Mouse (Mus musculus) lung, postnatal 0 days (tissue): Measurements from ENCODE around the gene Dhx40. TPM values are rescaled to one million over a fixed set of nuclear protein-coding genes. Genes with fewer than 3 reads are reported as not detected.

Source experiments
- ATAC-seq: fragments of 200-750 bp; cut with Nextera tagmentation; 2 replicates; pipeline ENCODE4 v1.8.0; 2017; ENCODE audit warnings: moderate library complexity
- DNase-seq: peaks from one replicate; pipeline ENCODE4 v3.0.0-alpha.2; 2016; ENCODE audit warnings: low spot score
- H3K27ac ChIP-seq: fragments of 300-500 bp; sonication (generic); 2 replicates; pipeline ENCODE4 v1.5.1; 2014; ENCODE audit warnings: antibody characterized with exemption, mild to moderate bottlenecking, low read length, mixed read lengths
- H3K27me3 ChIP-seq: fragments of 300-500 bp; sonication (generic); replicated peaks from 2 replicates; pipeline ENCODE4 v1.6.1; 2014; ENCODE audit warnings: low read length, mixed read lengths; ENCODE audit not compliant: insufficient read depth
- H3K36me3 ChIP-seq: fragments of 300-500 bp; sonication (generic); 2 replicates; pipeline ENCODE4 v1.6.1; 2014; ENCODE audit warnings: low read length, mixed read lengths; ENCODE audit not compliant: insufficient read depth
- H3K4me1 ChIP-seq: fragments of 300-500 bp; sonication (generic); 2 replicates; pipeline ENCODE4 v1.6.1; 2014; ENCODE audit warnings: antibody characterized with exemption, low read depth, low read length, mixed read lengths; ENCODE audit not compliant: insufficient read depth
- H3K4me2 ChIP-seq: fragments of 300-500 bp; sonication (generic); replicated peaks from 2 replicates; pipeline ENCODE4 v1.6.1; 2014; ENCODE audit warnings: low read depth, mild to moderate bottlenecking, low read length, moderate library complexity, mixed read lengths
- H3K4me3 ChIP-seq: fragments of 300-500 bp; sonication (generic); 2 replicates; pipeline ENCODE4 v1.5.1; 2014; ENCODE audit warnings: low read depth, low read length
- H3K9ac ChIP-seq: fragments of 300-500 bp; sonication (generic); replicated peaks from 2 replicates; pipeline ENCODE4 v1.6.1; 2014; ENCODE audit warnings: low read depth, mild to moderate bottlenecking
- H3K9me3 ChIP-seq: fragments of 300-500 bp; sonication (generic); 2 replicates; pipeline ENCODE4 v1.6.1; 2016; ENCODE audit warnings: low read length, mixed read lengths
- CTCF ChIP-seq: IDR thresholded peaks from 2 replicates; pipeline ENCODE4 v1.5.1; 2016; ENCODE audit warnings: antibody characterized with exemption, mild to moderate bottlenecking
- EP300 ChIP-seq: IDR thresholded peaks from 2 replicates; pipeline ENCODE4 v1.6.1; 2016; ENCODE audit warnings: antibody characterized with exemption, mild to moderate bottlenecking, control low read depth
- WGBS: fragments of 180-500 bp; shearing (Covaris S2); extraction: QIAGEN DNeasy Blood & Tissue Kit; methylation state at CpG from one replicate; pipeline ENCODE4 v1.1.7; 2014; 5-methylcytosine and 5-hydroxymethylcytosine counted together
- polyA plus RNA-seq: library from polyadenylated mRNA; unstranded; fragments of >200 nt; fragmentation: Nextera tagmentation; extraction: Ambion mirVana; gene quantifications from 2 replicates; pipeline ENCODE4 v1.2.1, GENCODE M21; 2015

Dhx40 gene
- polyA plus RNA-seq, 1 experiment from 2014 or later: 18.9 TPM

DNA sequence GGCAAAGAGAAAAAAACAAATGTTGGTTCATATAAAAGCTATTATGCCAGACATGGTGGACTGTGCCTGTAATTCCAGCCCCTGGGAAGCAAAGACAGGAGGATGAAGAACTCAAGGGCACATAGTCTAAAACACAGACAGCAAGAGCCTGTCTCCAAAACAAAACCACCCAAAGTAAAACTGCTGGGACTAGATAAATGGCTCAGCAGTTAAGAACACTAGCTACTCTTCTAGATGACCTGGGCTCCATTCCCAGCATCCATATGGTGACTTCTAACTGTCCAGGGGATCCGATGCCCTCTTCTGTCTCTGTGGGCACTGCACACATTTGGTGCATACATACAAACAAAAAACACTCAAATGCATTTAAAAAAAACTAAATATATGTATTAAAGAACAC is 56.5 kb downstream of the Dhx40 start:
- TF ChIP-seq CTCF: no peak
- no peak for TF ChIP-seq EP300
- H3K36me3 ChIP-seq: peaks cover 2% of the 10 kb centered on the region; the same call in 1 of the 2 replicates
- no peak overlapping the region for H3K9ac ChIP-seq
- DNase-seq (no peak), ATAC-seq (no peak)
- no peak overlapping the region for H3K4me3 ChIP-seq
- no peaks in the 10 kb centered on the region for H3K27me3 ChIP-seq
- H3K4me1 ChIP-seq: peaks cover 10% of the 10 kb centered on the region; the same call in 1 of the 2 replicates
- no peak overlapping the region for H3K4me2 ChIP-seq
- WGBS: 97% methylated on average over 1 of the region's 1 CpGs
- H3K27ac ChIP-seq: no peak overlapping the region
- H3K9me3 ChIP-seq: no peaks in the 10 kb centered on the region

DNA sequence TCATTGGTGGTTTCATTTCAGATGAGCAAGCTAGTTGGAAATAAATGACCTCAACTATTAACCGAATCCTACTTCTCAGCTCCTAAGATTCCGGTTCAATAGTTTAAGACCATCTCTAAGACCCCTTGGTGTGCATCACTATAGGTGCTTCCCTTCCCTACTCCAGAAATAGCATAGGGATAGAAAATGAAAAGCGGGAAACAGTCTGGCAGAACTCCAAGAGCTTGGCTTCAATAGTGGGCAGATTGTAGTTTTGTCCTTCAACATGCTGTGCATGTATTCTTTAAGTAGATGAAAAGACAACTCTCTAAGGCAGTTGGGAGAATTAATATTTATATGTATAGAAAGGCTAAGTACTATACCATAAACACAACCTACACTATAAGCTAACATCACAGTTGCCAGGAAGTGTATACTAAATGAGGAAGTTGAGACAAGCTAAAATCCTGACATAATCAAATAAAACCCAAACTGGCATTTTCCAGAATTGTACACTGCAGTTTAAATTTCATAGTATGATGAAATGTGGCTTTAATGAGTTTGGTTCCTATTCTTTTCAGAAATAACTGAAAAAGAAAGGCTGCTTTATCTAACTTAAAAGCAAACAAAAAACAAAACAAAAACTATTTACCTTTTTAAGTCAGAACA is 57.6 kb downstream of the Dhx40 start:
- TF ChIP-seq EP300 (no peak), CTCF (no peak)
- DNase-seq (peak; percentile 25), ATAC-seq (no peak)
- no peaks in the 10 kb centered on the region for H3K27me3 ChIP-seq
- no peak overlapping the region for H3K4me2 ChIP-seq
- H3K9me3 ChIP-seq: no peaks in the 10 kb centered on the region
- H3K4me1 ChIP-seq: peaks cover 16% of the 10 kb centered on the region
- H3K9ac ChIP-seq: no peak overlapping the region
- no peak overlapping the region for H3K27ac ChIP-seq
- 52% methylated on average over 3 of the region's 3 CpGs for WGBS
- no peak overlapping the region for H3K4me3 ChIP-seq
- peaks cover 2% of the 10 kb centered on the region; the same call in 1 of the 2 replicates for H3K36me3 ChIP-seq

DNA sequence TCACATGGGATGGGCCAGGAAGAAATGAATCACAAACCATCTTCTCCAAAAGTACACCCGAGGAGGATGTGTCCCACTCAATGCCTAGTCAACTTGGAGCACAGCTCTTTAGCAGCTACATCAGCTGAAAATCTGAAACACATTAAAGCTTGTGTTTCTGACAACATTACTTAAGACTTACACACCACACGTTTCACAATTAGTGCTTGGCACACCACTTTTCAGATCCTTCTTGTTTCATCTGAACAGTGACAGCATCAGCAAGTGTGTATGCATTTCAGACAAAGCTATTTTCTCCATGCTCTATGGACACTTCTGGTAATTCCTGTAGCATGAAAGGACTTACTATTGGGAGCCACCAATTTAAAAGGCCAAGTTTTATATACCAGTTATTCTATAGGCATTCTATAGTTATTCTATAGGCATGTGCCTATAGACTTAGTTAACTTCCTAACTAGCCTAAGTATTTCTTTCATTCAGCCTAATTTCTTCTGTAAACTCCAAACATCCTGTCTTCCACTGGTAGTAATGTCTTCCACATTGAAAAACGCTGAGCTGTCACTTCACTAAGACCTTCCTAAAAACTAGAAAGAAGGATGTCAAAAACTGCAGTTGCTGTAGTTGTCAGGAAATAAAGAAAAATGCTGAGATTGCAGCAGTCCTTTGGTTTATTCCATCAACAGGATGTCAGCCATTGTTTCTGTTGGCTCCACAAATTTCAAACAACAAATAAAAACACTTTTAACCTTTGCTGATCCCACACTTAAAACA is 61.7 kb downstream of the Dhx40 start:
- ATAC-seq: no peak
- H3K4me1 ChIP-seq: peaks cover 10% of the 10 kb centered on the region
- no peaks in the 10 kb centered on the region for H3K9me3 ChIP-seq
- H3K4me3 ChIP-seq: no peak overlapping the region
- TF ChIP-seq CTCF: no peak
- TF ChIP-seq EP300: no peak
- H3K27ac ChIP-seq: no peak overlapping the region
- H3K27me3 ChIP-seq: no peaks in the 10 kb centered on the region
- H3K4me2 ChIP-seq: no peak overlapping the region; the same call in 1 of the 2 replicates
- no peak overlapping the region for H3K9ac ChIP-seq
- DNase-seq: peak; percentile 23
- WGBS: 42% methylated on average over 3 of the region's 3 CpGs
- peaks cover 2% of the 10 kb centered on the region; the same call in 1 of the 2 replicates for H3K36me3 ChIP-seq

DNA sequence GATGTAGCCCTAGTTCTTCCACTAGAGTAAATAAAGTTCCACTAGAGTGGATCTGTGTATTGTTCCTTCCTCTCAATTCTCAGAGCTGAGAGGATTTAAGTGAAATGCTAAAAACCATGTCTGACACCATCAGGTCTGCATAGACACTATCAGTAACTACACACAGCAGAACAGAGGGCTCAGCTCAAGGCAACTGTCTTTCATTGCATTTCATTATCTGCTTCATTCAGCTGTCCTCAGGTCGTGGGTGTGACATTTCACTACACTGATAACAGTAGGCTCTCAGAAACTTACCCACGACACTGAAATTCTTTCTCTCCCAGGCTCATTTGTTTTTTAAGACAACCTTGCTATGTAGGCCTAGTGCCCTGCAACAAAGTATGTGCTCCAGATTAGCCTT is 64.9 kb downstream of the Dhx40 start:
- Histone ChIP-seq H3K36me3 (no peaks in the 10 kb centered on the region), H3K4me3 (no peak overlapping the region), H3K27ac (no peak overlapping the region), H3K9me3 (no peaks in the 10 kb centered on the region), H3K27me3 (no peaks in the 10 kb centered on the region), H3K4me2 (no peak overlapping the region), H3K4me1 (peaks cover 10% of the 10 kb centered on the region), H3K9ac (no peak overlapping the region)
- DNase-seq: no peak
- no peak for ATAC-seq
- 27% methylated on average over 2 of the region's 2 CpGs for WGBS
- no peak for TF ChIP-seq EP300
- no peak for TF ChIP-seq CTCF

DNA sequence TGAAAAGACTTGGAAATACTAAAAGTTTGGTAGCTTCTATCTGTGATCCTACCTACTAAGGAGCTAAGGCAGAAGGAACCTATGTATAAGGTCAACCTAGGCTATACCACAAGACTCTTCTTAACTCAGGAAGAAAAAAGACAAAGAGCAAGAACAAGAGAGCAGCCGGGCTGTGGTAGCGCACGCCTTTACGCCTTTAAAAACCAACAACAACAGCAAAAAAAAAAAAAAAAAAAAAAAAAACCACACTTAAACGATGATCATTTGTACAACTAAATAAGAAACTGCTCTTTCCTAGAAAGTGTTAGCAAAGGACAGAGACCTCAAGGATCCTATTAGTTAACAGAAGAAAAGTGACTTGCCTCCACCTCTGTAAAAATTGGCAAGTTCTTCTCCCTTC is 66.0 kb downstream of the Dhx40 start:
- DNase-seq: no peak
- H3K9me3 ChIP-seq: no peaks in the 10 kb centered on the region
- H3K27me3 ChIP-seq: no peaks in the 10 kb centered on the region
- peaks cover 10% of the 10 kb centered on the region for H3K4me1 ChIP-seq
- WGBS: 89% methylated on average over 5 of the region's 5 CpGs
- no peak for ATAC-seq
- H3K27ac ChIP-seq: no peak overlapping the region
- H3K36me3 ChIP-seq: no peaks in the 10 kb centered on the region
- H3K9ac ChIP-seq: no peak overlapping the region
- no peak overlapping the region for H3K4me3 ChIP-seq
- TF ChIP-seq CTCF: no peak
- TF ChIP-seq EP300: no peak
- H3K4me2 ChIP-seq: no peak overlapping the region

DNA sequence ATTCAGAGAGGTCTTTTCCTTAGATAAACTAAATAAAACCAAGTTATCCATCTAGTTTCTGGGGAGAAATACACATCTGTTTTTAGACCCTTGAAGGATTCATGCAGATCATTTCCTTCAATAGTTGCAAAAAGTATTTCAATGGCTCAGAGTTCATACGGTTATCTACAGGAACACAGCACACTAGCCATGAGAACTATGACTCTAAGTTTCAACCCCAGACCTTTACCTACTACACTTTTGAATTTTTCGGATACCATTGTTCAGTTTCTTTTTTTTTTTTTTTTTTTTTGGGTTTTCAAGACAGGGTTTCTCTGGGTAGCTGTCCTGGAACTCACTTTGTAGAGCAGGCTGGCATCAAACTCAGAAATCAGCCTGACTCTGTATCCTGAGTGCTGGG is 68.1 kb downstream of the Dhx40 start:
- TF ChIP-seq EP300: no peak
- no peak for TF ChIP-seq CTCF
- Histone ChIP-seq H3K9me3 (no peaks in the 10 kb centered on the region), H3K36me3 (no peaks in the 10 kb centered on the region), H3K4me1 (0 out of 2 replicates have a peak, but pooled peaks cover 3% of the 10 kb centered on the region), H3K27ac (no peak overlapping the region), H3K4me3 (no peak overlapping the region), H3K27me3 (no peaks in the 10 kb centered on the region), H3K4me2 (no peak overlapping the region), H3K9ac (no peak overlapping the region)
- no peak for DNase-seq
- WGBS: 62% methylated on average over 2 of the region's 2 CpGs
- ATAC-seq: no peak
